Mouse (Mus musculus) neural tube, embryonic 10.5 days (tissue): ENCODE results near the gene Olfr993.

Source experiments
- DNase-seq: peaks from one replicate; pipeline ENCODE4 v3.0.0-alpha.2; 2017; ENCODE audit warnings: low spot score; ENCODE audit errors: extremely low spot score

Gene Olfr993

DNA sequence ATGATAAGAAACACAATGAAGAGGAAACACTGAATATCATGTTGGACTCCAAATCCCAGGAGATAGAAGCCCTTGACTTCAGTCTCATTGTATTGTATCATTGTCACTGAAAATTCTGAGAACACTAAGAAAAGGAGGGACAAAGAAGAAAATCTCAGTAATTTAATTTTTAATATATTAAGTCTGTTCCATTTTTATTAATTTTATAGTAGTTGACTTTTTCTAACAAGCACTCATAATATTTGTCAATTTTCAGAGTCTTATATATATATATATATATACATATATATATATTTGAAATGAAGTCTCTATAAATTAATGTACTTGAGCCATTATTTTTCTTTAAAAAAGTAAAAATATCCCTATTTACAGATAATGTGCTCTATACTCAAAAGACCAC lies at the start of gene Olfr993:
TSS of gene Olfr993 (minus strand) at position 101 of the 400 bp plus-strand sequence.
- DNase-seq, result no peak

DNA sequence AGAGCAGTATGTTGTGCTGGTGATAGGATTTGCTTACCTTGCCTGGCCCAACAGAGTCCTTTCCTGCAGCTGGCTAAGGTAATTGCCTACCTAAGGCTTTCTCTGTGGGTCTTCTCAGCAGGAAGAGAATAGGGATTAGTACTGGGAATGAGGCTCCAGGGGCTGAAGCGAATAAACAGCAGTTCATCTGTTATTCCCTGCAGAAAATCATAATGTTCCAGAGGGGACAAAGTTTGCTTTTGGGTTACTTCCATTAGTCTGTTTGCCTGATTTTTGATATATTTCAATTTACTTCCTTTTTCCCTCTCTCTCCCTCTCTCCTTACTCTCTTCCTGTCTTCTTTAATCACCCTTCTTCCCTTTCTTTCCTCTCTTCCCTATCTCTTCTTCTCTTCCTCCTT lies 28.9 kb upstream of the Olfr993 start, which contains the start of gene Olfr995:
TSS of gene Olfr995 (minus strand) at position 101 of the 400 bp plus-strand sequence.
- no peak for DNase-seq

DNA sequence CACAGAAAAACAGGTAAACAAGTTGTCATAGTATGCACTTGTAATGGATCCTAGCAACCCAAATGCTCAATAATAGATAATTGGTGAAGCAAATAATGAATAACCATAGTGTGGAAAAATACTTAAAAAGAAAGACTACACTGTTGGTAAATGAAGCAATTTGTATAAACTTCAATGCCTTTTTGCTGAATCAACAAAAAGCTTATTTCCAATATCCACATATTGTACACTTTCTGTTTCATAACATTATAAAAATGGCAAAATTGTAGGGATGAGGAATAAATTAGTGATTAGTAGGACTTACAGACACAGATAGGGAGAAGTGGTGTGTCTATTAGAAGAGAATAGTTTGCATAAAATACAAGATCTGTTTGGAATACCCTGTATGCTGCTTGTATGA lies 27.9 kb upstream of the Olfr993 start:
- DNase-seq, result no peak

DNA sequence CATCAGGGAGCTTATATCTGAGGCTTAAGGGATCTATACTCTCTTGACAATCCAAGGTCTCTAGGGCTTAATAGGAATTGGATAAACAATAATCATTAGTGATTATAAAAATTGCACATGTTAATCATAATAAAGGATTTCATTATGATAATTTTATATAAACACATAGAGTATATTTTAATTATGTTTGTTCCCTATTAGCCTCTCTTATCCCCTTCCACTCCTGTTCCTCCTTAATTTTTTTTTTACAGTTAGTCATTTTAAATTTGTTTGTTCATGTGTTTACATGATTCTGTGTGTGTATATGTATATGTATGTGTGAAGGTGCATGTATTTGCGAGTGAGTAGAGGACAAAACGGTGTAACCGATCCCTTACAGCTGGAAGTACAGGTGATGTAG lies 21.7 kb upstream of the Olfr993 start, which contains the start of gene Olfr994:
TSS of gene Olfr994 (minus strand) at position 101 of the 400 bp plus-strand sequence.
- DNase-seq, result no peak

DNA sequence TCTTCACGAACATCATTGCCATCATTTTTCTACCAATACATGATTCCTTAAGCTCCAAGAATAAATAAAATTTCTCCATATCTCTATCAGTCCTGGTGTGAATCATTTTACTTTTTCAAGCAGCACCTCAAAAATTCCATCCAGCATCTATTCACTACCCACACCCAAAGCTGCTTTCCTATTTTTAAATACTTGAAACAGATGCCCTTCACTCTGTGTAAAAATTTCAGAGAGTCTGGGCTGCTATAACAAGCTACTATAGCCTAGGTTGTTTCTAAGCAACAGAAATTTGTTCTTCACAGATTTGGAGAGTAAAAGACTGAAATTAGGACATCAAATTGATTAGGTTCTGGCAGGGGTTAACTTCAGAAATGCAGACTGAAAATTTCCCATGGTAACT lies 11.2 kb upstream of the Olfr993 start:
- no peak for DNase-seq

DNA sequence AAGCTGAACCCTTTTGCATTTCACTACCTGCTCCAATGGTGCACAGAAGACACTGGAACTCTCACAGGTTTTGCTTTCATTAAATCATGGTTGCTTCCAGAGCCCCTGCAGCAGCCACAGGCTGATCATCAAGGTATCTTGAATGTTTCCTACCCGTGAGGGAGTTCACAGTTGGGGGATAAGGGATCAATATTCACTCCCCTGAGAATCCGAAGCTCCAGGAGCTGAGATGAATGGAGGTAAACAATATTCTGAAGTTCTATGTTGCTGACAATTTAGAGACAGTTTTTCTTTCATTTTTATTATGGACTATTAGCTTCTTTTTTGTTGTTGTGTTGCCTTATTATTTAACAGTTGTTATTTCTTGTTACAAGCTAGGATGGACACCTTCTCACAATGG lies 5.3 kb downstream of the Olfr993 start, which contains the start of gene Olfr992:
TSS of gene Olfr992 (minus strand) at position 101 of the 400 bp plus-strand sequence.
- DNase-seq, result no peak
